8 mouse cellular contexts compared by ENCODE assay signal in the genomic region with DNA sequence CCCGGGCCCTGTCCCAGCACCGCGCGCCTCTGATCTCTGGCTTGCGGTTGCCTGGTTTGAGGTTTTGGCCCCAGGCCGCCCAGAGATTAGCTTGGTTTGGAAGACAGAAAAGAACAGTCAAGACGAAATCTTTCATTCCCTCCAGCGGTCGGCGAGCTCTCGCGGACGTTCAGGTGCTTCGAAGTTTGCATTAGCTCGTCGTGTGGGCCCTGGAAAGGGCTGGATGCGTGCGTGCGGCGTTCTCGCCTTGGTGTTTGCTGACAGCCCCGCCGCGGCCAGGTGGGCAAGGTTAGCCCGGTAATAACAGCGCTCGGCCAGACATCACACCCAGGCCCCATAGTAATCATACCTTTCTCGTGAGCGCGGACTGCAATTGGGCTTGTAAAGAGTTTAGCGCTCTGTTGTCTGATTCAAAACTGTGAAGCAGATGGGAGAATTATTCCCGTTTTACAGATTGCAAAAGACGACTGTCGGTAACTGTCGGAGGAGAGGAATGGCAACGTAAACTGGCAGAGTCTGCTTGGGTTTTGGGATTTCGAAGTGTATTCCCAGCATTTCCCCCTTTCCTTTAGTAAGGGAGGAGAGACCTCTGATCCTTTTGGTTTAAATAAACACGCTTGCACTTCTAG. TPM values are rescaled to one million over a fixed set of nuclear protein-coding genes. Genes with fewer than 3 reads are reported as not detected.
DNase-seq lines count a peak whose midpoint lies in the region; ATAC-seq lines count a peak whose summit lies in the region.

No protein-coding gene starts in this region.

- peak; percentile 52 to 71 for DNase-seq in cerebellum, adult 18-20 months
- DNase-seq in cerebellum, postnatal 10 days = no peak
- peak; percentile 41 for DNase-seq in right cerebral cortex, postnatal 14 days
- no peak for DNase-seq in right cerebral cortex, postnatal 36 days (ENCODE audit: low spot score in 2 of 2)
- no peak for DNase-seq in gastrocnemius, adult 8-10 months (ENCODE audit: low spot score in 2 of 2)
- DNase-seq in adrenal gland, postnatal 10 days = no peak

- no peaks in the 10 kb centered on the region for H3K36me3 ChIP-seq in hindbrain, embryonic 12.5 days

- no peaks in the 10 kb centered on the region for H3K27me3 ChIP-seq in hindbrain, embryonic 12.5 days

- peak; percentile 62 for ATAC-seq in hindbrain, embryonic 12.5 days (ENCODE audit: low FRiP score)
- peak; percentile 9 for ATAC-seq in megakaryocyte progenitor cell, adult 5-6 weeks (replicated peaks; ENCODE audit: poor library complexity)

- H3K4me3 ChIP-seq in hindbrain, embryonic 12.5 days = peak overlapping the region; percentile 87

- 1% methylated on average over 38 of the region's 38 CpGs for WGBS in hindbrain, embryonic 12.5 days

- peaks cover 23% of the 10 kb centered on the region for H3K4me1 ChIP-seq in hindbrain, embryonic 12.5 days

- H3K27ac ChIP-seq in hindbrain, embryonic 12.5 days = peak overlapping the region; percentile 94

- peak overlapping the region; percentile 91 for H3K9ac ChIP-seq in hindbrain, embryonic 12.5 days

- H3K9me3 ChIP-seq in hindbrain, embryonic 12.5 days (replicated peaks) = no peaks in the 10 kb centered on the region

- H3K4me2 ChIP-seq in hindbrain, embryonic 12.5 days (replicated peaks) = peak overlapping the region; percentile 77

RNA-seq across cellular contexts. Expression of gene Pik3c2a, which starts 0.6 kb away (rescaled TPM):
- 24.5 and 27.9 TPM in 2 replicates for polyA plus RNA-seq in hindbrain, embryonic 12.5 days (2016; fragmentation: Nextera tagmentation; extraction: Ambion mirVana)
- 16.9 and 18.0 TPM in 2 replicates for total RNA-seq in megakaryocyte progenitor cell, adult 5-6 weeks (2015)
- 11.4 and 16.3 TPM in 2 replicates for total RNA-seq in megakaryocyte progenitor cell, adult 5-6 weeks (2017)
- 1 to 10 TPM; 3.9 to 7.0 (median 5.7) TPM for total RNA-seq in gastrocnemius, adult 8-10 months (2022)
- 10 to 100 TPM; 27.0 to 31.5 TPM for total RNA-seq in adrenal gland, postnatal 10 days (2021)

Comparison
In these comparisons a context has a peak if more than half of its experiments do, and no peak if none do; other contexts are left out.
1. DNase-seq: peak in cerebellum, adult 18-20 months (2 of 2) and right cerebral cortex, postnatal 14 days (single experiment); none in cerebellum, postnatal 10 days (0 of 2), right cerebral cortex, postnatal 36 days (0 of 2), gastrocnemius, adult 8-10 months (0 of 2) and adrenal gland, postnatal 10 days (single experiment).